Mouse (Mus musculus) heart, embryonic 12.5 days (tissue): ENCODE data around the gene Hsd17b13. TPM values are rescaled to one million over a fixed set of nuclear protein-coding genes. Genes with fewer than 3 reads are reported as not detected.
"Not testable (repeated sequence)": the region's sequence is repeated elsewhere in the genome, so short reads cannot be mapped to it uniquely, and the experiment has no call there.

Experiments used
- ATAC-seq: fragments of 200-750 bp; cut with Nextera tagmentation; 2 replicates; pipeline ENCODE4 v1.8.0; 2017; ENCODE audit warnings: moderate TSS enrichment, moderate library complexity; ENCODE audit not compliant: insufficient number of reproducible peaks, low FRiP score
- H3K27ac ChIP-seq: fragments of 300-500 bp; sonication (generic); 2 replicates; pipeline ENCODE4 v1.5.1; 2016; ENCODE audit warnings: mild to moderate bottlenecking, moderate library complexity; ENCODE audit not compliant: poor library complexity, severe bottlenecking
- H3K27me3 ChIP-seq: fragments of 300-500 bp; sonication (generic); replicated peaks from 2 replicates; pipeline ENCODE4 v1.6.1; 2016; ENCODE audit warnings: mild to moderate bottlenecking, moderate library complexity
- H3K36me3 ChIP-seq: fragments of 300-500 bp; sonication (generic); 2 replicates; pipeline ENCODE4 v1.6.1; 2016; ENCODE audit warnings: mild to moderate bottlenecking, moderate library complexity
- H3K4me1 ChIP-seq: fragments of 300-500 bp; sonication (generic); replicated peaks from 2 replicates; pipeline ENCODE4 v1.6.1; 2016; ENCODE audit warnings: mild to moderate bottlenecking
- H3K4me2 ChIP-seq: fragments of 300-500 bp; sonication (generic); 2 replicates; pipeline ENCODE4 v1.6.1; 2016; ENCODE audit warnings: mild to moderate bottlenecking, moderate library complexity
- H3K4me3 ChIP-seq: fragments of 300-500 bp; sonication (generic); 2 replicates; pipeline ENCODE4 v1.5.1; 2016; ENCODE audit warnings: mild to moderate bottlenecking
- H3K9ac ChIP-seq: fragments of 300-500 bp; sonication (generic); 2 replicates; pipeline ENCODE4 v1.6.1; 2016; ENCODE audit warnings: mild to moderate bottlenecking, moderate library complexity
- H3K9me3 ChIP-seq: fragments of 300-500 bp; sonication (generic); replicated peaks from 2 replicates; pipeline ENCODE4 v1.6.1; 2016; ENCODE audit warnings: mild to moderate bottlenecking, moderate library complexity
- WGBS: fragments of 180-500 bp; shearing (Covaris S2); methylation state at CpG from one replicate; pipeline ENCODE4 v1.1.7; 2016; 5-methylcytosine and 5-hydroxymethylcytosine counted together
- polyA plus RNA-seq: library from polyadenylated mRNA; unstranded; fragments of >200 nt; fragmentation: Nextera tagmentation; extraction: Ambion mirVana; gene quantifications from 2 replicates; pipeline ENCODE4 v1.2.1, GENCODE M21; 2016

Hsd17b13 gene
- polyA plus RNA-seq, 1 experiment from 2014 or later, result not detected

- H3K4me1 ChIP-seq, result no peaks in the 10 kb centered on the region
- H3K27me3 ChIP-seq, result no peaks in the 10 kb centered on the region
- H3K9me3 ChIP-seq, result no peaks in the 10 kb centered on the region
- H3K27ac ChIP-seq, result no peak overlapping the region
- no peak overlapping the region for H3K9ac ChIP-seq
- H3K4me2 ChIP-seq, result no peak overlapping the region
- no peak for ATAC-seq
- H3K4me3 ChIP-seq, result no peak overlapping the region
- no peaks in the 10 kb centered on the region for H3K36me3 ChIP-seq
- WGBS, result 84% methylated on average over 7 of the region's 7 CpGs
These were observed 829 bp upstream of the Hsd17b13 start for GRCm38 (mm10) chr5:103977907-103978570.

GRCm38 (mm10) chr5:103975736-103976135 lies 1.5 kb downstream of the Hsd17b13 start:
- Histone ChIP-seq H3K9ac (no peak overlapping the region), H3K4me2 (no peak overlapping the region), H3K27me3 (no peaks in the 10 kb centered on the region), H3K9me3 (no peaks in the 10 kb centered on the region), H3K4me1 (no peaks in the 10 kb centered on the region), H3K36me3 (no peaks in the 10 kb centered on the region), H3K27ac (no peak overlapping the region), H3K4me3 (no peak overlapping the region)
- WGBS, result 73% methylated on average over 7 of the region's 7 CpGs
- no peak for ATAC-seq

- H3K4me1 ChIP-seq, result no peaks in the 10 kb centered on the region
- WGBS, result 59% methylated on average over 13 of the region's 13 CpGs
- H3K9ac ChIP-seq, result no peak overlapping the region
- no peak overlapping the region for H3K27ac ChIP-seq
- H3K4me3 ChIP-seq, result no peak overlapping the region; the same call in 1 of the 2 replicates
- no peak for ATAC-seq
- H3K9me3 ChIP-seq, result no peaks in the 10 kb centered on the region
- H3K27me3 ChIP-seq, result no peaks in the 10 kb centered on the region
- H3K36me3 ChIP-seq, result no peaks in the 10 kb centered on the region
- peak overlapping the region; percentile 57 for H3K4me2 ChIP-seq
These were observed 4.4 kb downstream of the Hsd17b13 start for GRCm38 (mm10) chr5:103972801-103973200.

- Histone ChIP-seq H3K9me3 (no peaks in the 10 kb centered on the region), H3K36me3 (no peaks in the 10 kb centered on the region), H3K9ac (no peak overlapping the region), H3K27ac (no peak overlapping the region), H3K4me2 (peak overlapping the region; percentile 57), H3K4me1 (no peaks in the 10 kb centered on the region), H3K4me3 (peak overlapping the region; percentile 22), H3K27me3 (no peaks in the 10 kb centered on the region)
- 54% methylated on average over 19 of the region's 19 CpGs for WGBS
- no peak for ATAC-seq
These were observed 4.8 kb downstream of the Hsd17b13 start for GRCm38 (mm10) chr5:103972379-103972778.

- ATAC-seq, result no peak
- WGBS, result 52% methylated on average over 5 of the region's 5 CpGs
- Histone ChIP-seq H3K9ac (no peak overlapping the region), H3K4me2 (no peak overlapping the region), H3K4me3 (no peak overlapping the region), H3K4me1 (no peaks in the 10 kb centered on the region), H3K27ac (no peak overlapping the region), H3K36me3 (no peaks in the 10 kb centered on the region), H3K27me3 (no peaks in the 10 kb centered on the region), H3K9me3 (no peaks in the 10 kb centered on the region)
These were observed 6.2 kb downstream of the Hsd17b13 start for GRCm38 (mm10) chr5:103971051-103971450.

GRCm38 (mm10) chr5:103962935-103963429 lies 14.2 kb downstream of the Hsd17b13 start:
- WGBS, result 68% methylated on average over 1 of the region's 1 CpGs
- Histone ChIP-seq H3K36me3 (no peaks in the 10 kb centered on the region), H3K4me2 (no peak overlapping the region), H3K27me3 (no peaks in the 10 kb centered on the region), H3K9ac (no peak overlapping the region), H3K4me1 (no peaks in the 10 kb centered on the region), H3K27ac (no peak overlapping the region), H3K9me3 (0 out of 2 replicates have a peak, but pooled peaks cover 2% of the 10 kb centered on the region), H3K4me3 (no peak overlapping the region)
- ATAC-seq, result no peak

- Histone ChIP-seq H3K4me2 (no peak overlapping the region), H3K36me3 (no peaks in the 10 kb centered on the region), H3K9ac (no peak overlapping the region), H3K27ac (no peak overlapping the region), H3K4me1 (no peaks in the 10 kb centered on the region), H3K4me3 (no peak overlapping the region), H3K9me3 (no peaks in the 10 kb centered on the region), H3K27me3 (no peaks in the 10 kb centered on the region)
- 63% methylated on average over 5 of the region's 5 CpGs for WGBS
- no peak for ATAC-seq
These were observed 22.6 kb downstream of the Hsd17b13 start for GRCm38 (mm10) chr5:103954638-103955037.

GRCm38 (mm10) chr5:103953135-103954083 lies 23.8 kb downstream of the Hsd17b13 start:
- no peak overlapping the region for H3K27ac ChIP-seq
- 74% methylated on average over 10 of the region's 10 CpGs for WGBS
- H3K4me1 ChIP-seq, result no peaks in the 10 kb centered on the region
- H3K9me3 ChIP-seq, result no peaks in the 10 kb centered on the region
- no peaks in the 10 kb centered on the region for H3K27me3 ChIP-seq
- H3K4me2 ChIP-seq, result no peak overlapping the region
- ATAC-seq, result no peak
- no peaks in the 10 kb centered on the region for H3K36me3 ChIP-seq
- no peak overlapping the region for H3K9ac ChIP-seq
- H3K4me3 ChIP-seq, result no peak overlapping the region

- not testable (repeated sequence) for H3K4me1 ChIP-seq, H3K27me3 ChIP-seq, ATAC-seq, H3K4me3 ChIP-seq, H3K9me3 ChIP-seq, H3K27ac ChIP-seq, H3K36me3 ChIP-seq, H3K4me2 ChIP-seq, H3K9ac ChIP-seq
- WGBS, result 88% methylated on average over 15 of the region's 15 CpGs
These were observed 27.1 kb downstream of the Hsd17b13 start for GRCm38 (mm10) chr5:103950138-103950537.

GRCm38 (mm10) chr5:103943183-103943582 lies 34.0 kb downstream of the Hsd17b13 start:
- Histone ChIP-seq H3K9me3 (no peaks in the 10 kb centered on the region), H3K36me3 (no peaks in the 10 kb centered on the region), H3K4me3 (no peak overlapping the region), H3K27ac (no peak overlapping the region), H3K4me1 (peaks cover 26% of the 10 kb centered on the region), H3K27me3 (no peaks in the 10 kb centered on the region), H3K4me2 (no peak overlapping the region), H3K9ac (no peak overlapping the region)
- 65% methylated on average over 6 of the region's 6 CpGs for WGBS
- ATAC-seq, result no peak

GRCm38 (mm10) chr5:103939856-103940255 lies 37.4 kb downstream of the Hsd17b13 start:
- H3K4me1 ChIP-seq, result peaks cover 37% of the 10 kb centered on the region
- no peaks in the 10 kb centered on the region for H3K9me3 ChIP-seq

More at GRCm38 (mm10) chr5:103939856-103940255, 37.4 kb downstream of the Hsd17b13 start:
- ATAC-seq, result no peak
- WGBS, result 89% methylated on average over 1 of the region's 1 CpGs
- Histone ChIP-seq H3K36me3 (no peaks in the 10 kb centered on the region), H3K27me3 (no peaks in the 10 kb centered on the region), H3K9ac (no peak overlapping the region), H3K4me2 (no peak overlapping the region), H3K27ac (no peak overlapping the region), H3K4me3 (no peak overlapping the region)
